Mouse (Mus musculus): ENCODE measurements around the gene Ift57. TPM values are rescaled to one million over a fixed set of nuclear protein-coding genes. Genes with fewer than 3 reads are reported as not detected.

The Ift57 gene
- polyA plus RNA-seq, 1 experiment from 2014 or later, result 17.5 TPM

GRCm38 (mm10) chr16:49720671-49721070 lies 21.6 kb downstream of the Ift57 start:
- H3K27me3 ChIP-seq (replicated peaks), result no peaks in the 10 kb centered on the region
- H3K9me3 ChIP-seq, result no peaks in the 10 kb centered on the region
- no peak overlapping the region for H3K27ac ChIP-seq
- no peak overlapping the region for H3K4me3 ChIP-seq (replicated peaks)
- H3K36me3 ChIP-seq, result no peaks in the 10 kb centered on the region
- ATAC-seq, result no peak
- WGBS, result 85% methylated on average over 2 of the region's 2 CpGs
- no peaks in the 10 kb centered on the region for H3K4me1 ChIP-seq (replicated peaks)
- no peak overlapping the region for H3K9ac ChIP-seq
- no peak overlapping the region for H3K4me2 ChIP-seq (replicated peaks)

GRCm38 (mm10) chr16:49721678-49722077 lies 22.6 kb downstream of the Ift57 start:
- H3K4me2 ChIP-seq (replicated peaks), result no peak overlapping the region
- no peak for ATAC-seq
- no peaks in the 10 kb centered on the region for H3K9me3 ChIP-seq
- WGBS, result 63% methylated on average over 5 of the region's 5 CpGs
- no peaks in the 10 kb centered on the region for H3K4me1 ChIP-seq (replicated peaks)
- H3K4me3 ChIP-seq (replicated peaks), result no peak overlapping the region
- no peaks in the 10 kb centered on the region for H3K27me3 ChIP-seq (replicated peaks)
- no peak overlapping the region for H3K9ac ChIP-seq
- no peak overlapping the region for H3K27ac ChIP-seq
- H3K36me3 ChIP-seq, result no peaks in the 10 kb centered on the region

GRCm38 (mm10) chr16:49723222-49723621 lies 24.2 kb downstream of the Ift57 start:
- 67% methylated on average over 4 of the region's 4 CpGs for WGBS

GRCm38 (mm10) chr16:49724232-49724631 lies 25.2 kb downstream of the Ift57 start:
- no peak overlapping the region for H3K4me3 ChIP-seq (replicated peaks)
- no peaks in the 10 kb centered on the region for H3K9me3 ChIP-seq
- no peak overlapping the region for H3K9ac ChIP-seq
- WGBS, result 75% methylated on average over 5 of the region's 5 CpGs
- no peak overlapping the region for H3K27ac ChIP-seq
- no peak for ATAC-seq
- no peaks in the 10 kb centered on the region for H3K27me3 ChIP-seq (replicated peaks)
- no peak overlapping the region for H3K4me2 ChIP-seq (replicated peaks)
- H3K36me3 ChIP-seq, result no peaks in the 10 kb centered on the region
- H3K4me1 ChIP-seq (replicated peaks), result no peaks in the 10 kb centered on the region

More at GRCm38 (mm10) chr16:49723222-49723621, 24.2 kb downstream of the Ift57 start:
- Histone ChIP-seq H3K27me3 (replicated peaks) (no peaks in the 10 kb centered on the region), H3K27ac (no peak overlapping the region), H3K4me2 (replicated peaks) (no peak overlapping the region), H3K4me1 (replicated peaks) (no peaks in the 10 kb centered on the region), H3K36me3 (no peaks in the 10 kb centered on the region), H3K9me3 (no peaks in the 10 kb centered on the region), H3K4me3 (replicated peaks) (no peak overlapping the region), H3K9ac (no peak overlapping the region)
- no peak for ATAC-seq

DNA sequence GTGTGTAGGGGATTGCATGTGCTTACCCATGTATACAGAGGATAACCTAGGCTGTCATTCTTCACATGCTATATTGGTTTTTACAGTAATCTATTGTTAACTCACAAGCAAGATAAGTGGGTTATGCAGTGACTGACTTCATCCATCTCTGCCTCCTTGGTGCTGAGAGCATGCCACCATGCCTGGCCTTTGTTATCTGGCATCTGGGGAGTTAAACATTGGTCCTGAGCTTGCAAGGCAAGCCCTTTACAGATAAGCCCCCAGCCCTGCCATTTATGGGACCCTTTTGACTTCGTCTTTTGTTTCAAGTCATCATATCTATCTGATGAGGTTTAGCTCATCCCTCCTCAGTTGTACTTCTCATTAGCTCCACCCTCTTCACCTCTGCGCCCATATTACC lies 25.9 kb downstream of the Ift57 start:
- WGBS, result 72% methylated on average over 2 of the region's 2 CpGs
- ATAC-seq, result no peak
- no peak overlapping the region for H3K9ac ChIP-seq
- H3K4me3 ChIP-seq (replicated peaks), result no peak overlapping the region
- H3K4me1 ChIP-seq (replicated peaks), result no peaks in the 10 kb centered on the region
- H3K27ac ChIP-seq, result no peak overlapping the region
- H3K36me3 ChIP-seq, result no peaks in the 10 kb centered on the region
- H3K4me2 ChIP-seq (replicated peaks), result no peak overlapping the region
- no peaks in the 10 kb centered on the region for H3K27me3 ChIP-seq (replicated peaks)
- no peaks in the 10 kb centered on the region for H3K9me3 ChIP-seq

DNA sequence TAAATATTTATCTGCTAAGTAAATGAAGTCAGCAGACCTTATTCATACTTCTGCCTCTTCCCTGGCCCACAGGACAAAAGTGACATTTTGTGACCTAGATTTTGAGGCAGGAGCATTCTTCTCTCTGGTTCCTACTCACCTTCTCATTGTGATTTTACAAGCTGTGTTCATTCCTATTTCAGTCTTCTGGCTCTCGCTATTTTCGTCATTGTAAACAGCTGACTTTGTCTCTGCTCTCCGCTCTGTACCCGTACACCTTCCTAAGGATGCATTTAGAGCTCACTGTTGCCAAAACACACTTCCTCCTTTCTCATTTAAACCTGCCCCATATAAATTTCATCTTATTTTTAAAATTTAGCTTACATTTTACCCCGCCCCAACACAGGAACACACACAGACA lies 26.4 kb downstream of the Ift57 start:
- H3K9me3 ChIP-seq, result no peaks in the 10 kb centered on the region
- no peak overlapping the region for H3K4me3 ChIP-seq (replicated peaks)
- no peaks in the 10 kb centered on the region for H3K27me3 ChIP-seq (replicated peaks)
- no peak overlapping the region for H3K9ac ChIP-seq
- no peaks in the 10 kb centered on the region for H3K4me1 ChIP-seq (replicated peaks)
- no peak overlapping the region for H3K4me2 ChIP-seq (replicated peaks)
- 73% methylated on average over 5 of the region's 5 CpGs for WGBS
- no peak for ATAC-seq
- H3K27ac ChIP-seq, result no peak overlapping the region
- H3K36me3 ChIP-seq, result no peaks in the 10 kb centered on the region

DNA sequence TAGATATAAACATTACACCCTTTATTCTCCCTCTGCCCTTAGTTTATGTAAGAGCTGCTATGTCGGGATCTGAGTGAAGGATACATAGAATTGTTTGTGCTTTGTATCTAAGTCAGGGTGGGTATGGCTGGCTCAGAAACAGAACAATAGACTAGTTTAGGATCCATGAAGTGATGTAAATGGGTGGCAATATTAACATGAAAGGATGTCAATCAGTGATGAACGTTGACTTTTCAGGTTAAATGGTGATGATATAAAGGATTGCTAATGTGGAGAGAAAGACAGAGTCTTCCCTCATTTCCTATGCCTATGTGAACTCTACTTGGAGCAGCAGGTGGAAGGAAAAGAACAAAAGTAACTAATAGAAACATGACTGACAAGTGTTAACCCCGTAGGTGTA lies 27.2 kb downstream of the Ift57 start:
- Histone ChIP-seq H3K4me1 (replicated peaks) (no peaks in the 10 kb centered on the region), H3K36me3 (no peaks in the 10 kb centered on the region), H3K27ac (no peak overlapping the region), H3K4me3 (replicated peaks) (no peak overlapping the region), H3K4me2 (replicated peaks) (no peak overlapping the region), H3K27me3 (replicated peaks) (no peaks in the 10 kb centered on the region), H3K9ac (no peak overlapping the region), H3K9me3 (no peaks in the 10 kb centered on the region)
- WGBS, result 64% methylated on average over 3 of the region's 3 CpGs
- ATAC-seq, result no peak

- Histone ChIP-seq H3K4me3 (replicated peaks) (no peak overlapping the region), H3K27ac (no peak overlapping the region), H3K27me3 (replicated peaks) (no peaks in the 10 kb centered on the region), H3K36me3 (no peaks in the 10 kb centered on the region), H3K4me2 (replicated peaks) (no peak overlapping the region), H3K9me3 (no peaks in the 10 kb centered on the region), H3K4me1 (replicated peaks) (no peaks in the 10 kb centered on the region), H3K9ac (no peak overlapping the region)
- no peak for ATAC-seq
- WGBS, result 73% methylated on average over 2 of the region's 2 CpGs
These were observed 27.7 kb downstream of the Ift57 start for GRCm38 (mm10) chr16:49726761-49727160.

GRCm38 (mm10) chr16:49736536-49736935 lies 37.5 kb downstream of the Ift57 start:
- no peak overlapping the region for H3K9ac ChIP-seq
- WGBS, result 94% methylated on average over 9 of the region's 9 CpGs
- no peaks in the 10 kb centered on the region for H3K9me3 ChIP-seq
- no peak overlapping the region for H3K4me2 ChIP-seq (replicated peaks)
- H3K36me3 ChIP-seq, result no peaks in the 10 kb centered on the region
- no peaks in the 10 kb centered on the region for H3K4me1 ChIP-seq (replicated peaks)
- H3K4me3 ChIP-seq (replicated peaks), result no peak overlapping the region
- no peak overlapping the region for H3K27ac ChIP-seq
- no peaks in the 10 kb centered on the region for H3K27me3 ChIP-seq (replicated peaks)
- no peak for ATAC-seq

- H3K36me3 ChIP-seq, result no peaks in the 10 kb centered on the region
- no peak for ATAC-seq
- H3K9me3 ChIP-seq, result no peaks in the 10 kb centered on the region
- no peak overlapping the region for H3K27ac ChIP-seq
- H3K4me3 ChIP-seq (replicated peaks), result no peak overlapping the region
- no peaks in the 10 kb centered on the region for H3K4me1 ChIP-seq (replicated peaks)
- no peak overlapping the region for H3K9ac ChIP-seq
- 75% methylated on average over 2 of the region's 2 CpGs for WGBS
- H3K27me3 ChIP-seq (replicated peaks), result no peaks in the 10 kb centered on the region
- no peak overlapping the region for H3K4me2 ChIP-seq (replicated peaks)
These were observed 48.3 kb downstream of the Ift57 start for GRCm38 (mm10) chr16:49747360-49747759.

GRCm38 (mm10) chr16:49752906-49753305 lies 53.9 kb downstream of the Ift57 start:
- Histone ChIP-seq H3K36me3 (no peaks in the 10 kb centered on the region), H3K4me3 (replicated peaks) (no peak overlapping the region), H3K27ac (no peak overlapping the region), H3K9ac (no peak overlapping the region), H3K27me3 (replicated peaks) (no peaks in the 10 kb centered on the region), H3K4me1 (replicated peaks) (no peaks in the 10 kb centered on the region), H3K4me2 (replicated peaks) (no peak overlapping the region), H3K9me3 (no peaks in the 10 kb centered on the region)
- WGBS, result 84% methylated on average over 1 of the region's 1 CpGs
- ATAC-seq, result no peak

GRCm38 (mm10) chr16:49753318-49753717 lies 54.3 kb downstream of the Ift57 start:
- no peak for ATAC-seq
- Histone ChIP-seq H3K27me3 (replicated peaks) (no peaks in the 10 kb centered on the region), H3K4me3 (replicated peaks) (no peak overlapping the region), H3K36me3 (no peaks in the 10 kb centered on the region), H3K27ac (no peak overlapping the region), H3K9ac (no peak overlapping the region), H3K4me2 (replicated peaks) (no peak overlapping the region), H3K4me1 (replicated peaks) (no peaks in the 10 kb centered on the region), H3K9me3 (no peaks in the 10 kb centered on the region)
- WGBS, result 62% methylated on average over 3 of the region's 3 CpGs

- ATAC-seq, result peak; percentile 51; the same call in 1 of the 2 replicates
- 66% methylated on average over 17 of the region's 17 CpGs for WGBS
- Histone ChIP-seq H3K27me3 (replicated peaks) (no peaks in the 10 kb centered on the region), H3K27ac (no peak overlapping the region), H3K4me3 (replicated peaks) (no peak overlapping the region), H3K4me2 (replicated peaks) (peak overlapping the region; percentile 42), H3K4me1 (replicated peaks) (no peaks in the 10 kb centered on the region), H3K9ac (no peak overlapping the region), H3K9me3 (no peaks in the 10 kb centered on the region), H3K36me3 (no peaks in the 10 kb centered on the region)
These were observed 61.6 kb downstream of the Ift57 start for GRCm38 (mm10) chr16:49760517-49761203.

Measured in intestine, embryonic 15.5 days (tissue).